Mouse (Mus musculus): Measurements from ENCODE around the gene Artn.
A peak's percentile ranks its signal among the peaks of the same experiment; 100 is the strongest.

The Artn gene

DNA sequence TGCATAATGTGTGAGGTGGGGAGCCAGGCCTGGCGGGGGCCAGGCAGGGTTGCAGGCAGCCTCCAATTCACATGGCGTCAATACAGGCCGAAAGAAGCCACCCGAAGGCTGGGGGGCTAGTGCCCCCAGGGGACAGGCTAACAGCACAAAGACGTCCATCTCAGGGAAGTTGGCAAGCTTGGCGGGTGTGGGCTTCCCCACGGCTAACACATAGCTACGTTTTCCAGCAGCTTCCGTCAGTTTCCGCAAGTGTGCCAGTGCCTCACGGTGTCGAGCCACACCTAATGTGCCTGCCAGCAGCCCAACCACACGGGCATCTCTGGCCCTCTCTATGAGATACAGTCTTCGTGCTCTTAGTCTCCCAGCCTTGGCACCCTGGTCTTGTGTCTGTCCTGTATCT lies 39.5 kb downstream of the Artn start:
- no peak for DNase-seq (ENCODE audit: low read depth, low spot score)

DNA sequence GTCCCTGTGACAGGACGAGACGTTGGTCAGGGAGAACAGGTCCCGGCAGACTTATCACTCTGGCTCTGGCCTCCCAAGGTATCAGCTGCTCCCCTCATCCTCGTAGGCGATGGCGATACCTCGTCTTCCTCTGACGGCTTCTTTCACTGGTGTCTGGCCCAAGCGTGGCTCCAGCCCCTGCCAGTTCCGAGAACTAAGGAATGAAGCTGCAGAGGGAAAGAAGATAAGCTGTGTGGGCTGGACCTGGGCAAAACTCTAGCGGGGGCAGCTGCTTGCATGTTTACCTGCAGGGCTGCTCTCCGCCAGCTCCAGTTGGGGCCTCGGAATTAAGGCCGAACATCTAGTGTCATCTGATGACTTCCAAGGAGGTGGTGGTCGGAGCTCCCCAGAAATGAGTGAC lies 40.1 kb downstream of the Artn start:
- DNase-seq (ENCODE audit: low read depth, low spot score) = no peak

DNA sequence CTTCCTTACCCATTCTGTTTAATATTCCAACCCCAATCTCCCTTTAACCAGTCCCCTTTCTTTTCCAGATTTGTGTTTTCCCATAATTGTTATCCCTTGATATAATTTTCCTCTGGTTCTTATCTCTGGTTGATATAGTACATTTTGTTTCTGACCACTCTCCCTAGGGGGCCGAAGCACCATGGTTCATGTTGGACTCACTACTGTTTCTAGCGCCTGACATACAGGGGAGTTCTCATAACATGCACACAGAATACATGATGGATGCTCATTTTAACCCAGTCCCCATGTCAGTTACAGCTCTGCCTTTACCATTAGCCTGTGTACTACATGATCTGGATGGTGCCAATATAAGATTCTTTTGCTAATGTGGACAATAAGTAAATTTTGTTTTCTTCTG lies 41.6 kb downstream of the Artn start:
- no peak for DNase-seq (ENCODE audit: low read depth, low spot score)

DNA sequence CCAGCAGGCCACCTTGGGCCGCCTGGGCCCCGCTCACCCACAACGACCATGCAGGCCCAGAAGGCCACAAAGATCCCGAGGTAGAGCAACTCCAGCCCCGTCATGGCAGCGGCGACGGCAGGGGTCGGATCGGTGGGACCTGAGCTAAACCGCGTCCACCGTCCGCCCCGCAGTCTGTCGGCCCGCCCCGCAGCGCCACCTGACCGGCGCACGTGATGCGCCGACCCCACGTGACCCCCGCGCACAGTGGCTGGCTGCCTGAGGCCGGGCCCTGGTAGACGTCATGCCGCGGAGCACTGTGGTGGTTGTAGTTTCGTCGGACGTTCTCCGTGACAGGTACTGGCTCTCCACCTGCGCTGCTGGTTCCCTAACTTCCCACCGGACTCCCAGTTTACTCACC lies 42.4 kb downstream of the Artn start, which contains the start of gene Atp6v0b:
Atp6v0b (minus strand) TSS at position 201 of the 400 bp plus-strand sequence.
- peak; percentile 88 for DNase-seq (ENCODE audit: low read depth, low spot score)

DNA sequence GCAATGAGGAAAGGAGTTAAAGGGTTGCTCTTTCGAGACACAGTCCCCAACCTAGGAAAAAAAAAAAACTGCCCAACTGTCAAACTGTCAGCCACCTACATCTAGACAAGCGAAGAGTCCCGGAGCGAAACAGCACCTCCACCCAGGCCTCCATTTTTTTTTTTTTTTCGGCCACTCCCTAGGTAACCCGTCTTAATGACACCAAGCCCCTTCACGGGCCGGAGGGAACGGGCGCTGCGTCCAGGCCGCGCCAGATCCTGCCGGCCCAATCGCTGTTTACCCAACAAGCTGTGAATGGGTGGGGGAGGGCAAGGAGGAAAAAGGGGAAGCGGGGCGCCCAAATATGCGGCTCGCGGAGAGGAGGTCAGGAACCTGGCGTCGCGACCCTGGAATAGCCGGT lies 42.9 kb downstream of the Artn start:
- no peak for DNase-seq (ENCODE audit: low read depth, low spot score)

DNA sequence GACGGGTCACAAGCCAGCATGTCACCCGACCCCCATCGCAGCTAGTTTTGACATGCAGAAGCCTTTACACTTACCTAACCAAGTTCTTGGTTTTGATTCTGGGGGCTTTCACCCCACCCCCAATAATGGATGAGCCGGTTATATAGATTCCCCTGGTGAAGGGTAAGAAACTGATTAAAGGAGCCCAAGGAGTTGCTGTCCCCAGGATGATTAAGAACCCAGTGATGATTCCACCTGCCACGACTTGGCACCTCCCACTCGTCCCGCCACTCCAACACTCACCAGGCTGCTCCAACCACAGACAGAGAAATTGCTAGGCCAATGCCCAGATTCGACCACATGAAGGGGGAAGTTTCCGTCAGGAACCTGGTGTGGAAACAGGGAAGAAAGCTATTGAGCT lies 43.6 kb downstream of the Artn start:
- DNase-seq (ENCODE audit: low read depth, low spot score) = no peak

DNA sequence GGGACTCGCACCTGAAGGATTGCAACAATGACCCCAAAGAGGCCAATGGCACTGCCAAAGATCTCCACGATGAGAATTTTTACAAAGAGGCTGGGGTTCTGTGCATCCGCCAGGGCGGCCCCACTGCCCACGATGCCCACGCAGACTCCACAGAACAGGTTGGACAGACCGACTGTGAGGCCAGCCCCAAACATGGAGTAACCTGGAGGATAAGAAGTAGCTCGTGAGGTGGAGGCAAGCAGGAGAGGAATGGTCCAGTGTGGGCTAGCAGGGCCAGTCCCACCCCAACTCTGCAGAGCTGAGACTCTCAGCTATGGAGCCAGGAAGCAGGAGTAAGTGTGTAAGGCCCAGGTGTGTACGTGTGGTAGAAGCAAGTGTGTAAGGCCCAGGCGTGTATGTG lies 44.5 kb downstream of the Artn start:
- no peak for DNase-seq (ENCODE audit: low read depth, low spot score)

DNA sequence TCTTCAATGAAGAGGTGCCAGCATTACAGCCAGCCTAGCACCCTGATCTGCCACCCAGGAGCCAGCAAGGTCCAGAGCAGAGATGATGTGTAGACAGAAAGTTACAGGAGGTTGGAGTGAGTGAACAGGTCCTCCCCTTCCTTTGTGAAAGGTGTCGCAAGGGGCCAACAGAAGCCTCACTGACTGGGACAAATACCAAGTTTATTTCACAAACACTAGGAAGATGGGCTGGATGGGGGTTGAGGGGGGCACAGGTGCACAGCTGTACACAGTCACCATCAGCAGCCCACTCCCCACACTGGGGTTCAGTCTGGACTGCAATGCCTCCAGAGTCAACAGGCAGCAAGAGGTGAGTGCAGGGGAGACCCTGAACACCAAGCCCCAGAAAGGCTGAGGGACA lies 45.4 kb downstream of the Artn start:
- DNase-seq (ENCODE audit: low read depth, low spot score) = no peak

DNA sequence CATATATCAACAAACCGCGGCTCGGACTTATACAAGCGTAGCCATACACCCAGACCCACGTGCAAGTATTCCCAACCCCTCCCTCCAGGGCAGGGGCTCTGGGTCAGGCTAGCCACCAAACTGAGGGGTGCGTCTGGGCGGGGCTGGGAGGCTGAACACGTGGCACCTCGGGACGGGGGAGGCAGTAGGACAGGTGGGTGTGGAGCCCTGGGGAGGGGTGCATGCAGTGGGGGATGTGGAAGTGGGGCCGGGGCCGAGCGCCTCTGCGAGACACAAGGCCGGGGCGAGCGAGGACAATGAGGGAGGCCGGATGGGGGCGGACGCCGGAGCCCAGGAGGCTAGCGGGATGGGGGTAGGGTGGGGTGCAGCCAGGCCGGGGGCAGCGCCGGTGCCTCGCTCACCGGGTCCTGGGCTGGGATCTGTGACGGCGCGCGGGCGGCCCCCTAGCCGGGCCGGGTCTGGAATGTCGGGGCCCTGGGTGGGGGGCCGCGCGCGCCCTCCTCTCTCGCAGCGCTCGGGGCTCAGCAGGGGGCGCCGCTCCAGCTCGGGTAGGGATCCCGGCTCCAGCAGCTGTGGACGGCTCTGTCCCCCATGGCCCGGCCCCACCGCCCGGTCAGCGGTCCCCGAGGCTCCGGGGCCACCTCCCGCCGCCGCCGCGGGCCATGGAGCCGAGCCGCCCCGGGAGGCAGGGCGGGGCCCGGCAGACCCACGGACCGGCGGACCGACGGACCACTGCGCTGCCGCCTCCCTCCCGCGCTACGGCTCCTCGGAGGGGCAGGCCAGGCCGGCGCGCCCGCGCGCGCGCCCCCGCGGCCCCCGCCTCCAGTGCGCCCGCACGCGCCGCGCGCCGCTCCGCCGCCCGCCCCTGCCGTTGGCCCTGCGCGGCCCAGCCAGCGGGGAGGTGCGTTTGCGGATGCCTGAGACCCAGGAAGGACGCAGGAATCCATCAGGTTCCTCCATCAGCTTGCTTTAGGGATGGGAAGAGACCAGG lies 46.6 kb downstream of the Artn start, which contains the start of gene B4galt2:
B4galt2 (minus strand) TSS at position 787 of the 991 bp plus-strand sequence.
- no peak for DNase-seq (ENCODE audit: low read depth, low spot score)

DNA sequence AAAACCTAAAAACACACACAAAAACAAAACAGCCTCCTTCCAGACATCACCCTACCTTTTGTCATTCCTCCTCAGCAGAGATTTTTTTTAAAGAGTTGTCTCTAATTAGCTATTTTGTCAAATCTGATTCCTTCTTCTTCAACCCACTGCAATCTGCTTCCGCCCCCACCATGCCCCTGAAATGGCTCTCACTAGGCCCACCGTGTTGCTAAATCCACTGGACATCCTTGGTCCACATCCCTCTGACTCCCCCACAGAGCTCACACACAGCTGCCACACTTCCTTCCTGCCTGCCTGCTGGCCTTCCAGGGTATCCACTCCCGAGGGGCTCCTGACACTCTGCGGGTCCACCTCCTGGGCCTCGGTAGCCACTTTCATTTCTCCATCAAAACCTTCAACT lies 50.9 kb downstream of the Artn start:
- DNase-seq (ENCODE audit: low read depth, low spot score) = no peak

DNA sequence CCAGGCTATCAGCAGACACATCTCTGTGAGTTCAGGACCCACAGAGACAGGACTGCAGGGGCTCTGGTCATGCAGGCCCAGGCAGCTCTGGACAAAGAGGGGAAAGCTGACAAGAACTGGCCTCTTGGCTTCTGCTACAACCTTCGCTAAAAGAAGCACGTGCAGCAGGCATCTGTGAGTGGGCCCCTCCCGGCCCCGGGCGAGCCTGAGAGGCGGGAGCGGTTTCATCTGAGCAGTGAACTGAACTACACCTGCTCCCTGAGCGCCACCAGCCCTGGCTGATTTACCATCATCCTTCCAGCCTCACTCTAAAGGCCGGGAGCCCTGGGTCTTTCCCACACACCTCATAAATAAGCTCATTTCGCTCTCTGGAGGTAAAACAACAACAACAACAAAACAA lies 51.3 kb downstream of the Artn start:
- DNase-seq (ENCODE audit: low read depth, low spot score) = no peak

Measured in WW6 (cell line).